Mouse (Mus musculus) brain, embryonic 14.5 days (tissue): ENCODE measurements at regions not wholly inside any gene's neighbourhood (a gene's known extent, or its start where the extent isn't known, plus 50 kb on each side); places are given as distances from the start of the nearest gene placed in this dataset.

ENCODE experiments used
- CTCF ChIP-seq: fragments of 200-500 bp; IDR thresholded peaks from 2 replicates; pipeline ENCODE4 v1.5.1; 2012; ENCODE audit warnings: inconsistent platforms, mild to moderate bottlenecking, moderate library complexity, borderline replicate concordance; ENCODE audit not compliant: insufficient read depth, insufficient read length; ENCODE audit errors: extremely low read depth
- POLR2A ChIP-seq: fragments of 200-500 bp; IDR thresholded peaks from 2 replicates; pipeline ENCODE4 v1.6.1; 2012; ENCODE audit warnings: mild to moderate bottlenecking, inconsistent platforms, borderline replicate concordance; ENCODE audit not compliant: poor library complexity, insufficient read depth, insufficient read length, severe bottlenecking; ENCODE audit errors: extremely low read depth

- TF ChIP-seq CTCF (peak; percentile 77; the same call in 1 of the 2 replicates), POLR2A (no peak)
Observed at GRCm38 (mm10) chr2:73965595-73965994, 54.5 kb upstream of the Atp5g3 start.
